Mouse (Mus musculus): ENCODE data around the gene Slc25a4.

Gene Slc25a4

DNA sequence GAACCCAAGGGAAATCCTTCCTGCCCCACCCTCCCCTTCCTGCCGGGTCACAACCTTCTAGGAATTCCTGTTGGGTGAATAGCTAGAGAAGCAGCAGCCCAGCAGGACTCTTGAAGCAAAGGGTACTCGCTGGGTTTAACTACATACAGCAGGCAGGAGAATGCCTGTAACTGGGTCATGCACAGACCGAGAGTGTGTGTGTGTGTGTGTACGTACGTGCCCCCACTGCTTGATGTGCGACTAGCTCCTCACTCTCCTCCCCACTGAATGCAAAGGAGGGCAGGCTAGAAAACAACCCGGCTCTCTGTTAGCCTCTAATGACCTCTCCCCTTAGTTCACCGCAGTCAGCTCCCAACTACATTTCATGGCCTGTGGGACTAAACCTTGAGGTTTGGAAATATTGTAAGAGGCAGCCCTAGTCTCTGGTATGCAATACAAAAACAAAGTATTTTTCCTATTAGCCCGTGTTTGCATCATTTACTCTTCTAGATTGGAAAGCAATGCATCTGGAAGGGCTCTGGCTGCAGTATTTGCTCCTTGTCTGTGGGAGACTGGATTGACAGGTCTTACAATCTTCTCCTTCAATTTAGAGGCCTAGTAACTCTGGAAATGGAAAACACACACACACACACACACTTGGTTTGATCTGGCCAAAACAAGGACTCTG lies 6.0 kb downstream of the Slc25a4 start:
- peak in 1 of 2 experiments; percentile 28 for DNase-seq (ENCODE audit: low spot score in 2 of 2)

DNA sequence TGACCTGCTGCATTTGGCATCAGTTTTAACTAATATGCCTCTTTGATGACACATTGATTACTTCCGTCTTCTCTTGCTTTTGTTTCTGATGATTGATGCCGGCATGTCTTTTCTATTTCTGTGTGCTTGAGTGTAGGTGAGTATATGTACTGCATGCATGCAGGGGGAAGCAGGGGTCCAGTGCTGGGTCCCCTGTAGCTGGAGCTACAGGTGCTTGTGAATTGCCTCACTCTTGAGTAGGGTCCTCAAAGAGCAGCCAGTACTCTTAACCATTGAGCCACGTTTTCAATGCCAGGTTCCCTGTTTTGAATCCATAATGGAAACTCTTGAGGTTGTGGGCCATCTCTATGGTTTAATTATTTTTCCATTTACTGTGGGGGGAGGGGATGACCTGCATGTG lies 6.8 kb downstream of the Slc25a4 start:
- no peak for DNase-seq (ENCODE audit: low spot score in 2 of 2)

- DNase-seq (ENCODE audit: low spot score in 2 of 2) = no peak
Observed at GRCm38 (mm10) chr8:46202350-46202749, 8.7 kb downstream of the Slc25a4 start.

GRCm38 (mm10) chr8:46197673-46198072 lies 13.4 kb downstream of the Slc25a4 start:
- no peak for DNase-seq (ENCODE audit: low spot score in 2 of 2)

DNA sequence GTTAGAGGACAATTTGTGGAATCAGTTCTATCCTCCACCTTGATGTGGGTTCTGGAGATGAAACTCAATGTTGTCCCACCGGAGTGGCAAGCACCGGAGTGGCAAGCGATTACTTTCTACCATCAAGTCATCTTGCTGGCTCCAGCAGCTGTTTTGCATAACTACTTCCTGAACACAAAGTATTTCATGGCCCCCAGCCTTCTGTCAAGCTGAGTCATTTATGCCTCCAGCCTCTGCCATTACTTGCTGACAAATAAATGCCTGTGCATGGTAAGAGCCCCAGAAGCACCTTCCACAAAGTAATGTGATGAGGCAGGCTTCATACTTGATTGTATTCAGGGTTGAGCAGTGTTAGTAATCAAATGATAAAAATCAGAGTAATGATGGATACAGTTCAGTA lies 14.2 kb downstream of the Slc25a4 start:
- DNase-seq (ENCODE audit: low spot score in 2 of 2) = peak in 1 of 2 experiments; percentile 10

GRCm38 (mm10) chr8:46193100-46193499 lies 18.0 kb downstream of the Slc25a4 start:
- DNase-seq (ENCODE audit: low spot score in 2 of 2) = no peak

- peak; percentile 53 to 73 for DNase-seq (ENCODE audit: low spot score in 2 of 2)
Observed at GRCm38 (mm10) chr8:46185361-46185760, 25.7 kb downstream of the Slc25a4 start.

GRCm38 (mm10) chr8:46180136-46180535 lies 30.9 kb downstream of the Slc25a4 start:
- DNase-seq (ENCODE audit: low spot score in 2 of 2) = no peak

- DNase-seq (ENCODE audit: low spot score in 2 of 2) = no peak
Observed at GRCm38 (mm10) chr8:46173651-46174050, 37.4 kb downstream of the Slc25a4 start.

DNA sequence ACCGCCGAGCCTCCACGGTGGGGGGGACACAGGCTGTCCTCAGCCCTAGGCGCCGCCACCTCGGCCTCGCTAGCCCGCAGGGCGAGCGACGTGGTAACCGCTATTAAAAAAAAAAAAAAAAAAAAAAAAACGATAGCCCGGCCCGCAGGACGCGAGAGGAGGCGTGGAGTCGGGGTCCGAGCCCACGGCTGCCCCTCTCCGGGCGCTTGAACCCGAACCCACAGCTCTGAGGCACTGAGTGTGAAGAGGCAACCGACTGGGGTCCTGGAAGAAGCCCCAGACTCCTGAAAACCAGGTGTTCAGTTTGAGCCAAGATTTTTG lies 47.3 kb downstream of the Slc25a4 start:
- no peak for DNase-seq (ENCODE audit: low spot score in 2 of 2)

- DNase-seq (ENCODE audit: low spot score in 2 of 2) = peak; percentile 96 to 97
Observed at GRCm38 (mm10) chr8:46162953-46163869, 47.9 kb downstream of the Slc25a4 start.

All from right cerebral cortex, postnatal 10 days (tissue).